Mouse (Mus musculus) liver, embryonic 16.5 days (tissue): ENCODE measurements at regions not wholly inside any gene's neighbourhood (a gene's known extent, or its start where the extent isn't known, plus 50 kb on each side); places are given as distances from the start of the nearest gene placed in this dataset.

Experiments used
- ATAC-seq: fragments of 200-750 bp; cut with Nextera tagmentation; 2 replicates; pipeline ENCODE4 v1.8.0; 2017; ENCODE audit warnings: low read depth, mild to moderate bottlenecking, moderate number of reproducible peaks, moderate library complexity
- H3K27ac ChIP-seq: fragments of 300-500 bp; sonication (generic); 2 replicates; pipeline ENCODE4 v1.5.1; 2014; ENCODE audit warnings: mild to moderate bottlenecking, low read length
- H3K27me3 ChIP-seq: fragments of 300-500 bp; sonication (generic); 2 replicates; pipeline ENCODE4 v1.6.1; 2014; ENCODE audit warnings: low read depth, low read length, mixed read lengths; ENCODE audit not compliant: control insufficient read depth, insufficient read depth
- H3K36me3 ChIP-seq: fragments of 300-500 bp; sonication (generic); 2 replicates; pipeline ENCODE4 v1.6.1; 2014; ENCODE audit warnings: mild to moderate bottlenecking; ENCODE audit not compliant: control insufficient read depth, insufficient read depth
- H3K4me1 ChIP-seq: fragments of 300-500 bp; sonication (generic); 2 replicates; pipeline ENCODE4 v1.6.1; 2014; ENCODE audit warnings: low read depth, low read length, mixed read lengths; ENCODE audit not compliant: control insufficient read depth
- H3K4me2 ChIP-seq: fragments of 300-500 bp; sonication (generic); 2 replicates; pipeline ENCODE4 v1.6.1; 2014; ENCODE audit warnings: low read depth, low read length, mixed read lengths
- H3K4me3 ChIP-seq: fragments of 300-500 bp; sonication (generic); 2 replicates; pipeline ENCODE4 v1.5.1; 2014; ENCODE audit warnings: low read depth, mild to moderate bottlenecking, low read length
- H3K9ac ChIP-seq: fragments of 300-500 bp; sonication (generic); 2 replicates; pipeline ENCODE4 v1.6.1; 2014; ENCODE audit warnings: low read depth, low read length
- H3K9me3 ChIP-seq: fragments of 300-500 bp; sonication (generic); replicated peaks from 2 replicates; pipeline ENCODE4 v1.6.1; 2016; ENCODE audit warnings: low read length; ENCODE audit not compliant: control insufficient read depth
- WGBS: fragments of 180-500 bp; shearing (Covaris S2); extraction: QIAGEN DNeasy Blood & Tissue Kit; methylation state at CpG from one replicate; pipeline ENCODE4 v1.1.7; 2014; ENCODE audit not compliant: insufficient replicate concordance; 5-methylcytosine and 5-hydroxymethylcytosine counted together

DNA sequence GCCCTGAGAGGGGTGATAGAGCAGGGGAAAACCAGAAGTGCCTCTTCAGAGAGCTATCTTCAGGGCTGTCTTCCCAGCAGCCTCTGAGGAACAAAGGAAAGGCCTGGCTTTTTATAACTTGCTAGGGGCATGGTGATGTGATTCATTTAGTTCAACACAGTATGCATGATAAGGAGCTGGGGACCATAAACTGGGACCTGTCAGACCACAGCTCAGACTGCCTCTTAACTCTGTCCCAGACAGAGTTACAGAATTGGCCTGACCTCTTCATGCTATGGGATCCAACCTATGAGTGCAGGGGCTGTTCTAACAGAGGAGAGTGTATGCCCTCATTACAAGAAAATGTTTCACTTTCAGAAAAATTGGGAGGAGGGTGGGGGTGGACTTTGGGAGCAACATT lies 59.3 kb upstream of the Il12b start:
- ATAC-seq: no peak
- H3K9me3 ChIP-seq: no peaks in the 10 kb centered on the region
- no peaks in the 10 kb centered on the region for H3K36me3 ChIP-seq
- H3K27ac ChIP-seq: no peak overlapping the region
- H3K4me1 ChIP-seq: no peaks in the 10 kb centered on the region
- no peak overlapping the region for H3K9ac ChIP-seq
- H3K4me3 ChIP-seq: no peak overlapping the region
- H3K4me2 ChIP-seq: no peak overlapping the region
- no peaks in the 10 kb centered on the region for H3K27me3 ChIP-seq

DNA sequence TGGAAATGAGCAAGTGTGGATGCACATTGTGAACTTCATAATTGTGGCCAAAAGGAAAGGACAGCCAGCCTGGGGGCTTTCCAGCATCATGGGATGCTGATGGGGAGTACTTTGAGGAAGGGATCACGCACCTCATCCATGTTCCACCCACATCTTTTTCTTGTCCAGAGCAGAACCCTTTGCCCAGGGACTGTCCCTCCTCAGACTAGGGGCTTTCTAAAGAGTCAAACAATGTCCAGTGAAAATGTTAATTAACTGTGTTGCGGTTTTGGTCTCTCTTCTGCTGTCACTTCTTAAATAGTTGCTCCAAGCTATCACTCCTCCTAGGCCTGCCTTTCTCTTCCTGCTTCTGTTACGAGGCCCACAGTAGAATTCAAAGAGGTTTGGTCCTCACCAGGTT lies 51.6 kb upstream of the Il12b start:
- Histone ChIP-seq H3K27me3 (no peaks in the 10 kb centered on the region), H3K36me3 (no peaks in the 10 kb centered on the region), H3K9me3 (no peaks in the 10 kb centered on the region), H3K4me2 (no peak overlapping the region), H3K4me1 (no peaks in the 10 kb centered on the region), H3K9ac (no peak overlapping the region), H3K4me3 (no peak overlapping the region), H3K27ac (no peak overlapping the region)
- ATAC-seq: no peak
- 49% methylated on average over 3 of the region's 3 CpGs for WGBS

DNA sequence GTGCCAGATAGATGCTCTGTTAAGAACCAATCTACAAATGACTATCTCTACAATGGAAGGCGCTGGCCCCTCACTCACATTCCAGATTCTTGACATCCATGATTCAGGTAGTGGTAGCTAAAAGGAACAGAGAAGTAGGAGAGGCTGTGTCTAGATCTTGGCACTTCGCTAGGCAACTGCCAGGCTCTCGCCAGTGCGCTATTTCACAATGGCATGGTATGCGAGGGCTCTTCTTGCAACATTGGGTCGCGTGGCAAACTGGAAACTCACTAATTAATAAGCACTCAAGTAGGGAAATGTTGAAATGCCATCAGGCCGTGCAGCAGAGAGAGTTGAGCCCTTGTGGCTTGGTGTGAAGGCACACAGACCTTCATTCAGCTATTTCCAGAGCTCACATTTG lies 50.3 kb upstream of the Il12b start:
- Histone ChIP-seq H3K36me3 (no peaks in the 10 kb centered on the region), H3K4me2 (no peak overlapping the region), H3K27ac (no peak overlapping the region), H3K4me3 (no peak overlapping the region), H3K27me3 (no peaks in the 10 kb centered on the region), H3K9ac (no peak overlapping the region), H3K4me1 (no peaks in the 10 kb centered on the region), H3K9me3 (no peaks in the 10 kb centered on the region)
- no peak for ATAC-seq
- 59% methylated on average over 8 of the region's 8 CpGs for WGBS
